Mouse (Mus musculus) left cerebral cortex, postnatal 36 days (tissue): ENCODE results near the gene Btbd6. TPM values are rescaled to one million over a fixed set of nuclear protein-coding genes. Genes with fewer than 3 reads are reported as not detected.

Experiments
- DNase-seq, 2 experiments: peaks; one replicate each; pipeline ENCODE4 v3.0.0; 2021 to 2022; ENCODE audit warnings: low spot score in 2 of 2, mixed read lengths in 1 of 2
- intact Hi-C: fragments of 180-260 bp; cut with DNase I; formaldehyde crosslinking; loops from one replicate; pipeline ENCODE4 v1.15.1; 2025
- total RNA-seq, 2 experiments: library from RNA; stranded (reverse); gene quantifications; 2 replicates each; pipeline ENCODE4 v1.2.3; 2021

The Btbd6 gene
- 10 to 100 TPM; 59.3 to 74.3 TPM for total RNA-seq

DNA sequence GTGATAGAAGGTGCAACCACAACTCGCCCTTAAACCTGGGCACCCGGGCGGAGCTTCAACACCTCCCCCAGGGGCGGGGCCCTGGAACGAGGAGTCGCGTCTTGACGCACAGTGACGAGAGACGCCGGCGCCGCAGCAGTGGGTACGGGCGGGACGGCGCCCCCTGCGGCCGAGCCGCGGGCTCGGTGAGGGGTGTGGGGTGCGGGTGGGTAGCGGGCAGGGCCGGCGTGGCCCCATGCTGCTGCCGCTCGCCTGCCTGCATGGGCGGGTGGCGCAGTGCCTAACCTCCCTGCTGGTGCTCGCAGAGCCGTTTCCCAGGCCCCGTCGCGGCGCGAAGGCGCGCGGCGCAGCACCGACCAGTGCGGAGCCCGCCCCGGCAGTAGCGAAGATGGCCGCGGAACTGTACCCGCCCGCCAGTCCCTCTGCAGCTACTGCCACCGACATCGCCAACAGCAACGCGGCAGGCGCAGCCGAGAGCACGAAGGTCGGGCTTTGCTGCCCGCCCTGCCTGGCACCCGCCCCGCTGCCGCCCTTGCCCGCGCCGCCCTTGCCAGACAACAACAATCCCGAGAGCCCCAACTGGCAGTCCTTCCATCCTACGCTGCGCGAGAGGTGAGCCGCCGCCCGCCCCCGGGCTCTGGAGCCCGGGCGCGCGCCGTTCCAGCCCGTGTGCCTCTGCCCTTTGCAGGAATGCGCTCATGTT lies at the start of gene Btbd6:
Btbd6 (plus strand) TSS at position 112 of the 703 bp plus-strand sequence.
- peak; percentile 87 to 90 for DNase-seq
- intact Hi-C loops: loop anchor here (2.0 kb wide), 2 partner anchors 22 to 48 kb away; partner anchors contain the start of gene Jag2

DNA sequence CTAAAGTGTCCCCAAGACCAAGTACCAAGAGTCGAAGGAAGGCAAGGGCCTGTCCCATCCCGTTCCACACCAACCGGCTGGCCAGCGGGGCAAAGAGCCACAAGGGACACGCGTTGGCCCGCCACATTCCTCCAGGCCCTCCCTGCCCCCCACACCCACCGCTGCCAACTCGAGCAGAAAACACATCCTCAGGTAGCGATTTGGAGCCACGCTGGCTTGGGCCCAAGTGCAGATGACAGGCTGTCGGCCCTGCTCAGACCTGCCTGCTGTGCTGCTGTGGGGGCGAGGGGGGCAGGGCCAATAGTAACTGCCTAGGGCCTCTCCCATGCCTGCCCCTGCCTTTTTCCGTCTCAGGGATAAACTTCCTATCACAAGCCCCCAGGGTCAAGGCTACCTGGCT lies 49.0 kb upstream of the Btbd6 start:
- no peak for DNase-seq
- intact Hi-C loops: loop anchor here (5.0 kb wide), 1 partner anchor 50 kb away; no protein-coding TSS in a partner anchor

DNA sequence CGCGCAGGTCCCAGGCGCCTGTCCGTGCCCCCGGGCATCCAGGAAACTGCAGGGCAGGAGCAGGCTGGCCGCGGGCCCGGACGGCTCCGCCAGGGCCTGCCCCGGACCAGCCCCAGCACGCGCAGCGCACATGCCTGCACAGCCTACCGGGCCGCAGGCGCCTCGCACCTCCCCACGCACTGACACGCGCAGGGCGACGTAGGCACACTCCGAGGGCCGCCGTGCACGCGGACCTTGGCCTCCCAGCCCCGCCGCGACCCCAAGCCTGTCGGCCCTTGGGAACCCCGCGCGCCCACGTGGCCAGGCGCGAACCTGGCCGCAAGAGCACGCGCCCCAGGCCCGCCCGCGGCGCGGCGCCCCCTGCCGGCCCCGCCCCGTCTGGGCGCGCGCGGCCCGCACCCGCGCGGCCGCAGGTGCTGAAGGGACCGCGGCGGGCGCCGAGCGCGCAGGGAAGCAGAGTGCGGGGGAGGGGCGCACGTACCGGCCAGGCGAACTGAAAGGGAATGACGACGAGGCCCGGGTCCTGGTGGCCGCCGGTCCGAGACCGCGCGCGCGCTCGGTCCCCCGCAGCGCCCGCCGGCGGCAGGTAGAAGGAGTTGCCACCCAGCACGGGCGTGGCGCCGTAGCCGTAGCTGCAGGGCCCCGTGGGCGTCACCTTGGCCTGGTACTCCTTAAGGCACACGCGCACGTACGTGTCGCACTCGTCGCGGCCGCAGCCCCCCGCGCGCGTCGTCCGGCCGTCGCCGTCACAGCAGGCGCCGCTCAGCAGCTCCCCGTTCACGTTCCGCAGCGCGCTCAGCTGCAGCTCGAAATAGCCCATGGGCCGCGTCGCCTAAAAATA lies 47.7 kb upstream of the Btbd6 start:
- DNase-seq: peak; percentile 76 to 85
- intact Hi-C loops: loop anchor here (2.0 to 5.0 kb wide), 2 partner anchors 48 to 51 kb away; partner anchors contain the start of gene Btbd6

DNA sequence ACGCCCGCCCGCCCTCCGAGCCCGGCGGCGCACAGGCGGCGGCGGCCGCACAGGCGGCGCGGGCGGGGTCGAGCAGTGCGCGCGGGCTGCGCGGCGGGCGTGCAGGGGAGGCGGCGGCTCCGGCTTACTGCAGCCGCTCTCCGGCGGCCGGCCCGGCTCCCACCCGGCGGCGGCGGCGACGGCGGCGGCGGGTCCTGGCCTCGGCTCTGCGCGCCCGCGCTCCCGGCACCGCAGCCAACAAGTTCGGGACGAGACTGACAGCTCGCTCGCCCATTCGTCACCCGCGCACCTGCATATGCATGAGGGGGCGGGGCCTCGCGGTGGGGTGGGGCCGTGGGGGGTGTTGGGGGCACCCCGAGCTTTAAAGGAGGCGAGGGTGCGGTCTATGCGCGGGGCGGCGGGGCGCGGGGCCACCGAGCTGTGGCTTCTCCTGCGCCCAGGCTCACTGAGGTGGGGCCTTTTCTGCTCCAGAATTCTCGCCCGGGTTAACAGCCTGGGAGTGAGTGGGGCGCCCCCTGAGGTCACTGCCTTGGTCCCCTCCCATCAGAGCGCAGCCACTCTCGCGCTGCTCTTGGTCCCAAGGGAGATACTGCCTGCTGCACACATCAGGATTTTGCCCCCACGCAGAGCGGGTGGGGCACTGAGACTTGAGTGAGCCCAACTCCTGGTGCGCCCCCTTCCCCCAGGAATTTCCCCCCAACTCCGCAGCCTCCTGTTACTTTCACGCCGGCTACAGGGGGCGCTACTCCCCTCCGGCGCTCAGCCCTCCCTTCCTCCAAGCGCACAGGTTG lies 46.5 kb upstream of the Btbd6 start, which contains the start of gene Jag2:
Jag2 (minus strand) TSS at position 215 of the 791 bp plus-strand sequence.
- intact Hi-C loops: loop anchor here (2.0 to 5.0 kb wide), 2 partner anchors 47 to 52 kb away; partner anchors contain the start of gene Btbd6
- DNase-seq: peak; percentile 79 to 81

DNA sequence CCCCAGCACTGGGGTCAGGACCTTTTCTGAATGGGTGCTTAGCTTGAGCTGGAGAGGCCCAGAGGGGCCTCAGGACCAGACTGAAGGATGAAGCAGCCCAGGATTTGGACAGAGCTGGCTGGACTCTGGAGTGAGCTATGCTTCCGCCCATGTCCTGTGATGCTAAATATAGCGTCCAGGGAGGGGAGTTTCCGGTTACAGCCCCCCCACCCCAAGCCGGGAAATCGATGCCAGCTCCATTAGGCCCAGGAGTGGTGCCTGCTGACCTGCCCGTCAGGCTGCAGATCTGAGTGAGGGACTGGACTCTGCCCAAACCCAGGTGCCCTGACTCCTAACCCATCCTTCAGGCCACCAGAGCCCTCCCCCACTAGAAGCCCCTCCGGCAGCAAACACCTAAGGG lies 43.6 kb upstream of the Btbd6 start:
- DNase-seq: no peak

DNA sequence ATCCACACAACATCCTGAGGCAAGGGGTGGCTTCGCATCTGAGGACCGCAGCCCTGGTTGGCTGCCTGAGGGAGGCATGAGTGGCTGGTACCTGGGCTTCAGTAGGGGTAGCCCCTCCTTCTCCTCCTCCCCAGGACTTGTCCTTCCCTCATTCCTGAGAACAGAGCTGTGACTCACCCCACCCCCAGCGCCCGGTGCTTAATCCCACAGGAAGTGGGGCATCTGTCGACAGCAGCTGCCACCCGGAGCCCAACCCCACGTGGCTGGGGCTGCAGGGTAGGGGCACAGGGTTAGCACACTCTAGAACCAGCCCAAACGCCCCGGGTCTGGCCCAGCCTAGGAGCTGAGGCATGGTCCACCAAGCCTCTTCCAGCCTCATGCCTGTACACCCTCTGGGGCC lies 38.4 kb upstream of the Btbd6 start:
- intact Hi-C loops: no loop called here
- no peak for DNase-seq

More for the DNA sequence above, 43.6 kb upstream of the Btbd6 start:
- intact Hi-C loops: no loop called here

DNA sequence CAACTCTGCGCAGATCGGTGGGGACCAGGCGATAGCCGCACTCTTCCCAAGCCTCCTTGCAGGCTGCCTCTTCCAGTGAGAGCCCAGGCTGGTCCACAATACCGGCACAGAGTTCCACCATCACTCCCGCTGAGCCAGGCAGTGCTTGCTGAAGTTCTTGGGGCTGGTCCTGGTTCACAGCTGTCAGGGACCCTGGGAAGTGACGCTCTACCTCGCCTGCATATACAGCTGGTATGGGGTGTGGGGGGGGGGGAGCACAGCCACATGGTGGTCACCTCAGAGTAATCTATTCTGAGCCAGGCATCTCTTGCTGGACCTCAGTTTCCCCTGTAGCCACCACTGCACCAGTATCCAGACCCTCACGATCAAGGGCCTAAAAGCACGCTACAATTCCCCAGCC lies 37.9 kb upstream of the Btbd6 start:
- intact Hi-C loops: no loop called here

DNA sequence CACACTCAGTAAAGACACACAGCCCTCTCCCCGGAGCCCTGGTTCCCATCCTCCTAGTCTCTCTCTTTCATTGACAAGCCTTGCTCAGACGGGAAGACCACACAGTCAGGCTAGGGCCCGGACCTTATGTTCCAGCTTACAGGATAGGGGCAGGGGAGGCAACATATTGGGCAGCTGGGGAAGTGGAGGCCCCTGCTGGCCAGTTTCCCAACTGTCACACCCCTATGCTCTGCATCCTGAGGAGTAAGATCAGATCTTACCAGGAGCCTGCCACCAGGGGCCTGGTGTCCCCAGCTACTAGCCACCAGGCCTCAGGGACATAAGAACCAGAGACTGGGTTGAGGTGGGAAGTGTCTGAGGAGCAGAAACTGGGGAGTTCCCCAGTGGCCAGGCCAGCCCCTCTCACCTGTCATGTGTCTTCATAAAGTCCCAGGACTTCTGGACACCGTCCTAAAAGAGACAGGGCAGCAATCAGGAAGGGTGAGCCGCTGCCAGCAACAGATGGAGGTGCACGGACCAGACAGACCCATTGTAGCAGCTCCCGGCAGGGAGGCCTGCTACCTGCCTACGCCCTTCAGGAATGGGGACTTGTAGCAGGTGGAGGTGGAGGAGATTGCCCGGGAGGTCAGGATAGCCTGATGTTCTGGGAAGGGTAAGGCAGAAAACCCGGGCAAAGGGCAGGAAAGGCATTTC lies 37.3 kb upstream of the Btbd6 start:
- DNase-seq: no peak
- intact Hi-C loops: no loop called here

More for the DNA sequence above, 37.9 kb upstream of the Btbd6 start:
- DNase-seq: no peak

DNA sequence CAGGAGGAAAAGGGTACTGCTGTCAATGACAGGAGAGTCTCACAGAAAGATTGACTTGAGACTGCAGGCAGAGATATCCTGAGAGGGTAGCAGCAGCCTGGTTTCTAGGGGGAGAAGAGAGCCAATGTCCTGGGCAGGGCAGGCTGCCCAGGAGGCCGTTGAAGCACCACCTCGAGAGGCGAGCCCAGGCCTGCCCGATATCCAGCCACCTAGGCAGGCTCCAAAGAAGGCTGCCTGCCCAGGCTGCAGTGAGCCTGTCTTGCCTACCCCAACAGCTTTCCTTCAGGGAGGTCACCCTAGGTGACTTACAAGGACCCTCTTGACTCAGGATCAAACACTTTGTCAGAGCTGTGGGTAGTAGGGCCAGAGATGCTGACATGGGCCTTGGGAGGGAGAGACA lies 36.0 kb upstream of the Btbd6 start:
- DNase-seq: no peak
- intact Hi-C loops: loop anchor here (5.0 kb wide), 1 partner anchor 63 kb away; no protein-coding TSS in a partner anchor

DNA sequence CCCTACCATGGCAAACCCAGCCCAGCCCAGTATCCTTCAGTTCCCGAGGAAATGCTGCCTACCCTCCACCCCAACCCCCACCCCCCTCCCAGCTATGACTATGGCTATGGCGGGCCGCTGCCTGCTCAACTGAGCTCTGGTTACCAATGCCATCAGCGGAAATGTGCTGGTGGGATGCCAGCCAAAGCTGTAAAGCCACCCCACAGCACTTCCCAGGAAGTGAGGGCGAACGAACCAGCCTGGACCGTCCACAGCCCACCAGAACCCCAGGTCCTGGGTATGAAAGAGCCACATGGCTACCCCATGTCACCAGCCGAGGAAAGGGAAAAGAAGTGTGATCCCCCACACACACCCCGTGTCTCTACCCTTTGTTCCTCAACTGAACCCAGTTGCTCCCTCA lies 35.6 kb upstream of the Btbd6 start:
- DNase-seq: no peak
- intact Hi-C loops: loop anchor here (5.0 kb wide), 1 partner anchor 63 kb away; no protein-coding TSS in a partner anchor

DNA sequence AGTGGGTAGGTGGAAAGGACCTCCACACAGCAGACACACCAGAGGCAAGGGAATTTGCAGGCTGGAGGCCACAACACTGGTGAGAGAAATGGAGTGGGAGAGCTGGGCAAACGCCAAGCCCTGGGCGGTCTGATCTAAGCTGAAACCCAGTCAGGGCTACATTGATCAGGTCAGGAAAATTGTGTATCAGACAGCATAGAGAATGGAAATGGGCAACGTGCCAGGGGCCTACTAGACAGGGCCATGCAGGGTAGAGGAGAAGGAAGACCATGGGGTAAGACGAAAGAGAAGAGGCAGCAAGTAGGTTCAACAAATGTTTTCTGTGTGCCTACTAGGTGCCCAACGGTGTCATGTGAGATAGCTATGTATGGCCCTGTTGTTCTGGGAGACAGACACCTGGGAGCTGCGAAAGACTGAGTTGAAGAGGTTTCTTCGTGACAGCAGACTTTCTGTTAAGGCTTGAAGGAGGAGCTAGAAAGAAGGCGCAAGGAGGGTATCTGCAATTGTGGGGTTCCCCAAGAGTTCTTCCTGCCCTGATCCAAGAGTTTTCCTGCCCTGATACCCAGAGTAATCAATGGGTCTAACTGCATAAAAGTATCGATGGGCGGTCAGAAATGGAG lies 35.0 kb upstream of the Btbd6 start:
- DNase-seq: no peak
- intact Hi-C loops: loop anchor here (5.0 kb wide), 1 partner anchor 64 kb away; no protein-coding TSS in a partner anchor

DNA sequence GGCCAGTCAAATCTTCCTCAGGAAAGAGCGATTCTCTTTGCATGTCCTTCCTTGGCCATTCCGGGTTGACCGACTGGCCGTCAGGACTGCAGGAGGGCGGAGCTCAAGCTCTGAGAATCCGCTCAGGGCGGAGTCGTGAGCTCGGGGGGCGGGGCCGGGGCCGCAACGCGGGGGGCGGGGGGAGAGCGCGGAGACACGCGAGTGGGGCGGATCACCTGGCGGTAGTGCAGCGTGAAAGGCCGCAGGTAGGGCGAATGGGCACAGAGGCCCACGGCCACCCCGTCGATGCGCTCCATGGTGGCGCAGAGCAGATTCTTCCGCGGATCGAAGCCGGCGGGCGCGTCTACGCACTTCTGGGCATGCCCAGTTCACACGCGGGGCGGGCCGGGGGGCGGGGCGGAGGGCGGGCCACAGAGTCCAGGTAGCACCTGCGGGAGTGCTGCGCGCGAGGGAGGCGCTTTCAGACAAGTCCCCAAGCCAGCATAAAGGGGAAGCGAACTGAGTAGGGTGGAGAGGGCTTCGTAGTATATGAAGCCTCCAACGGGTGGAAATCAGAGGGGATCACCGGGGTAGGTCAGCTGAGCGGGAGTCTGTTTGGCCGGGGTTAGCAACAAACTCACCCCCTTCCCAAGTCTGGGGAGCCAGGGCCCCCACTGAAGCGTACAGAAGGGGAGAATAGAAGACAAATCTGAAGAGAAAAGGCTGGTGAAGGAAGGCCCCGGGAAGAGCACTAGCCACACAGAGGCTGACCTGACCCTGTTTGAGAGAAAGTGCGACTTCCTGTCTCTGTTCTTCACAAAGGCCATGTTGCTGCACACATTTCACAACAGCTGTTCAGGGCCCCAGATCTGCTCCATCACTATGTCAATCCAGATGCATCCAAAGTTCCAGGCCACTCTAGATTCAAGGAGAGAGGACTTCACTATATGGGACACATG lies 34.2 kb upstream of the Btbd6 start, which contains the start of gene Nudt14:
Nudt14 (minus strand) TSS at position 349 of the 938 bp plus-strand sequence.
- intact Hi-C loops: loop anchor here (5.0 kb wide), 1 partner anchor 65 kb away; no protein-coding TSS in a partner anchor
- DNase-seq: peak; percentile 76 to 80

DNA sequence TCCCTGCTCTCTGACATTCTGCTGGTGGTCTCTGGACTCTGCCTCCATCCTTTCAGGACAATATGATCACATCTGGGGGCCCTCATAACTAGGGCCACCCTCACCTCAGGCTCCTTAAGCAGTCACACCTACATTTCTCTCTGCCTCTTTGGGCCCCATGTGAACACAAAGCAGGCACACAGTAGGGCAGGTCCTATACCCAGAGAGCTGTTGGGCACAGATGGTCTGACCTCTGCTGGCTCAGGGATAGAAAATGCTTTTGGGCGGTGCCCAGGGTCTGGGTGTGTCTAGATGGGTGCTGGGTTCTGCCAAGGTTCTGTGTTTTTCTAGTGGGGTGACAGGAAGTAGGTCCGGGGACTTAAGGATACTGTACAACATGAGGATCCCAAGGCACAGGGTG lies 32.6 kb upstream of the Btbd6 start:
- intact Hi-C loops: loop anchor here (5.0 kb wide), 1 partner anchor 66 kb away; no protein-coding TSS in a partner anchor
- DNase-seq: no peak

DNA sequence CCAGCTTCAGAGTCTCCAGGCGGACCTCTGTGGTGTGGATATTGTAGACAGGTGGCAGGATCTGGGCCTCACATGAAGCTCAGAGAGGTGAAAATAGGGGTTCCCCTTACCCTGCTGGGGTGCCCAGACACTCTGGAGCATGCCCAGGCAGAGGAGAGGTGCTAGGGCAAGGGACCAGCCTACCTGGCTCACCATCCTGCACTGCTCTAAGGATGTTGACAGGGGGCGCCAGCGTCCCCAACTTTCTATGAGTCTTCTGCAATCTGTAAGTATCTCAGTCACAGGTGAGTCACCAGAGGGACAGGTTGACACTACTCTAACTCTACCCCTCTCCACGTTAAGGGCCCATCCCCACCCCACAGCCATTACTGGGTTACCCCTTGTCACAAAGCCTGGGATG lies 29.0 kb upstream of the Btbd6 start:
- no peak for DNase-seq

DNA sequence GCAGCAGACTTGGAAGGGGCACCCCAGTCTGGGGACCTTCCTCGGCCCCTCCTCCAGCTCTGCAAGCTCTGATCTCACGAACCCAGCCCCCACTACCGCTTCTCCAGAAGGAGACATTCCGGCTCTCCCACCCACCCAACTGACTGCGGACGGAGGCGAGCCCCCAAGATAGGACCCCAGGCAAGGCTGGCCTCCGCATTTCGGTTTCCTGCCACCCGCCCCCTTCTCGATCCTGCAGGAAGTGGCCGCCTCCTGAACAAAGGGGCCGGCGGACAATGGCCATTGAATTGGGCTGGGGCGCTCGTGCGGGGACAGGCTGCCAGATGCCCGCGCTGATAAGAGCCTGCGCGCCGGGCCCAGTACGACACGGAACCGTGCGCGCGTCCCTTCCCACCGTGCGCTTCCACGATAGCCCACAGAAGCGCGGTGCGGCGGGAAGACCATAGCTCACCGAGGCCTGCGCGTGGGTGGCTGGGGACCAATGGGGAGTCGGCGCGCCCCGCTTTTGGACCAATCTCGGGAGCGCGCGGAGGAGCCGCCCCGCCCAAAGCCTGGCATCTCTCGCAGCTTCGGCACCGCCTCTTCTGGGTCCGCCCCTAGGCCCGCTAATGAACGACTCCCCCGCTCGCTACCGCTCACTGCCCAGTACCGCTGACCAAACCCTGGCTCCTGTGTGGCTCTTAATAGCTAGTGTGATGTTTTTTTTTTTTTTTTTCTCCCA lies 26.1 kb upstream of the Btbd6 start:
- DNase-seq: peak; percentile 92 to 94
- intact Hi-C loops: no loop called here

More for the DNA sequence above, 29.0 kb upstream of the Btbd6 start:
- intact Hi-C loops: no loop called here

DNA sequence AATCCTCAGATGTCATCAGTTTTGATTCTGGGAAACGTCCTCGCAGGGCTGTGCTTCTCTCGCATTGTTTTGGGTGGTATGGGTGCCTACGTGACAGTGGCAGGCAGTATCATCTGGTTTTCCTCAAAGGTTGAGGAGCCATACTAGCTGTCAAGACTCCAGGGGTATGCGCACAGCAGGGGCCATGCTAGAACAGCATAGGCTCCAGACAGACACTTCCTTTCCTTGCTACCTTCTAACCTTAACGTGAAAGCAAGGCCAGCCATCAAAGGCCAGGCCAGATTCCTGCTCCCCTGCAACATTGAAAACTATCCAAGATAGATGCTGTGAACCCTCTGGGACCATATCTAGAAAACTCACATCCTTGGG lies 25.5 kb upstream of the Btbd6 start:
- no peak for DNase-seq
- intact Hi-C loops: no loop called here
